Mouse (Mus musculus): ENCODE measurements around the gene Wwp2. TPM values are rescaled to one million over a fixed set of nuclear protein-coding genes. Genes with fewer than 3 reads are reported as not detected.

The Wwp2 gene
- polyA plus RNA-seq, 1 experiment, result 146 TPM

DNA sequence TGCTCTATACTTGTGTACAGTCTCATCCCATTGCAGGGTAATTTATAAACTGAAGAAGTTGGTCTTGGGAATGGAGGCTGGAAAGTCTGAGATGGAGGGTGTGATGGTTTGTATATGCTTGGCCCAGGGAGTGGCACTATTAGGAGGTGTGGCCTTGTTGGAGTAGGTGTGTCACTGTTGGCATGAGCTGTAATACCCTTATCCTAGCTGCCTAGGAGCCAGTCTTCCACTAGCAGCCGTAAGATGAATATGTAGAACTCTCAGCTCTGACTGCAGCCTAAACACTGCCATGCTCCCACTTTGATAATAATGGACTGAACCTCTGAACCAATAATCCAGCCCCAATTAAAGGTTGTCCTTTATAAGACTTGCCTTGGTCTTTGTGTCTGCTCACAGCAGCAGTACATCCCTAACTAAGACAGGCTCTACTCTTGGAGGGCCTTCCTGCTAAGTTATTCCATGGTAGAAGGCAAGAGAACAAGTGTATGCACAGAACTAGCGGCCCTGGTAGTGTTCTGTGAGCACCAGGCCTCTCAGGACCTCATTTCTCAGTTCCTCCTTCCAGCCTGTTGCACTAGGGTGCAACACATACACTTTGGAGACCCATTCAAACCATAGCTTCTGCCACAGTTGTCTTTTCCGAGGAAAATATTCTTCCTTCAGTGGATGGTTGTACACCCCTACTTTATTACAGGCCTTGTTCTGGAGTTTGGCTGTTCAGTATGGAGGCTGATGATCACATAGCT lies 3.9 kb downstream of the Wwp2 start:
- TF ChIP-seq CTCF (IDR thresholded peaks at IDR 0.05; ENCODE audit: insufficient read depth, low read depth, low read length), result no peak
- TF ChIP-seq POLR2A (IDR thresholded peaks at IDR 0.05; ENCODE audit: insufficient read depth, low read depth, low read length), result no peak
- Histone ChIP-seq H3K4me3 (ENCODE audit: insufficient read depth, low read depth, low read length) (no peak overlapping the region), H3K27ac (ENCODE audit: insufficient read depth, low read depth, low read length) (no peak overlapping the region), H3K4me1 (ENCODE audit: control insufficient read depth, insufficient read depth, low read length) (peaks cover 7% of the 10 kb centered on the region)
- 84% methylated on average over 3 of the region's 3 CpGs for WGBS

- Histone ChIP-seq H3K27ac (ENCODE audit: insufficient read depth, low read depth, low read length) (no peak overlapping the region), H3K4me3 (ENCODE audit: insufficient read depth, low read depth, low read length) (no peak overlapping the region), H3K4me1 (ENCODE audit: control insufficient read depth, insufficient read depth, low read length) (peaks cover 3% of the 10 kb centered on the region)
- 53% methylated on average over 3 of the region's 3 CpGs for WGBS
- TF ChIP-seq POLR2A (IDR thresholded peaks at IDR 0.05; ENCODE audit: insufficient read depth, low read depth, low read length), result no peak
- TF ChIP-seq CTCF (IDR thresholded peaks at IDR 0.05; ENCODE audit: insufficient read depth, low read depth, low read length), result no peak
Measured at GRCm38 (mm10) chr8:107444626-107445025, 8.5 kb downstream of the Wwp2 start.

- no peaks in the 10 kb centered on the region for H3K4me1 ChIP-seq (ENCODE audit: control insufficient read depth, insufficient read depth, low read length)
- no peak overlapping the region for H3K4me3 ChIP-seq (ENCODE audit: insufficient read depth, low read depth, low read length)
- no peak for TF ChIP-seq CTCF (IDR thresholded peaks at IDR 0.05; ENCODE audit: insufficient read depth, low read depth, low read length)
- no peak for TF ChIP-seq POLR2A (IDR thresholded peaks at IDR 0.05; ENCODE audit: insufficient read depth, low read depth, low read length)
- no peak overlapping the region for H3K27ac ChIP-seq (ENCODE audit: insufficient read depth, low read depth, low read length)
Measured at GRCm38 (mm10) chr8:107447713-107448112, 11.5 kb downstream of the Wwp2 start.

DNA sequence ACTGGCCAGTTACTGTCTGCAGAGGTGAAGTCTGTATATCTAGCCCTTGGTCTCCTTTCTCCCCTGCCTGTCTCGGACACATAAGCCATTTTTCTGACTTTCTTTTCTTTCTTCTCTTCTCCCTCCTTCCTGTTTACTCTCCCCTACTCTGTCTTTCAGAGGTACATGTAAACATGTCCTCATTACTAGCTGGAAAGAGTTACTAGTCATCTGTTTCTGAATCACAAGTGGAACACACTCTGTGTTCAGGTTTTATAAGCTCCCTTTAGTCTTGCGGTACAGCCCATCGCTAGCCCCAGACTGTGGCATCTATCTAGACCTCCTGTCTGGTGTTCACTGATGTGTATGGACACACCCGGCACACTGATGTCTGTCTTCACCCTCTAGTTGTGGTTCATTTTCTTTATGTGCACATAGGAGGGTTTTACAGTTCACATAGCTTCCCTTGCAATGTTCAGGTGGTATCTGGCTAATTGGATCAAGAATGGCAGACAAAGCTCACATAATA lies 12.3 kb downstream of the Wwp2 start:
- TF ChIP-seq CTCF (IDR thresholded peaks at IDR 0.05; ENCODE audit: insufficient read depth, low read depth, low read length) (no peak), POLR2A (IDR thresholded peaks at IDR 0.05; ENCODE audit: insufficient read depth, low read depth, low read length) (no peak)
- Histone ChIP-seq H3K4me3 (ENCODE audit: insufficient read depth, low read depth, low read length) (no peak overlapping the region), H3K4me1 (ENCODE audit: control insufficient read depth, insufficient read depth, low read length) (no peaks in the 10 kb centered on the region), H3K27ac (ENCODE audit: insufficient read depth, low read depth, low read length) (no peak overlapping the region)
- WGBS, result 57% methylated on average over 4 of the region's 4 CpGs

DNA sequence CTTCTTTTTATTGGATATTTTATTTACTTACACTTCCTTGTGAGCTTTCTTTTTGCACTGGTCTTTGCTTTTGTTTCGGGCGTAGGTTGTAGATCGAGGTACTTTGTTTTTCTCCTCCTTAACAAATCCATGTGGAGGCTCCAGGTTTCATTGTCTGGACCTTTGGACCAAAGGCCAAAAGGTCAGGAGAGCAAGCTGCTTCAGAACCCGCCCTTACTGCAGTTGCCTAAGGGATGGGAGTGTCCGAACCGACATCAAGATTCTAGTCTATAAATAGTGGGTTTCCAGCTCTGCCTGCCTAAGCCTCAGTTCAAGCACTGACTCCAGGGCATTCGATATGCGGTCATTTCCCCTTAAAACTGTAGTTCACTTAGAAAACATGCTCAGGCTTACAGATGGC lies 13.0 kb downstream of the Wwp2 start:
- WGBS, result 46% methylated on average over 8 of the region's 8 CpGs
- TF ChIP-seq POLR2A (IDR thresholded peaks at IDR 0.05; ENCODE audit: insufficient read depth, low read depth, low read length), result no peak
- TF ChIP-seq CTCF (IDR thresholded peaks at IDR 0.05; ENCODE audit: insufficient read depth, low read depth, low read length), result no peak
- H3K4me3 ChIP-seq (ENCODE audit: insufficient read depth, low read depth, low read length), result no peak overlapping the region
- H3K27ac ChIP-seq (ENCODE audit: insufficient read depth, low read depth, low read length), result no peak overlapping the region
- no peaks in the 10 kb centered on the region for H3K4me1 ChIP-seq (ENCODE audit: control insufficient read depth, insufficient read depth, low read length)

GRCm38 (mm10) chr8:107449655-107450054 lies 13.5 kb downstream of the Wwp2 start:
- TF ChIP-seq CTCF (IDR thresholded peaks at IDR 0.05; ENCODE audit: insufficient read depth, low read depth, low read length), result no peak
- no peak for TF ChIP-seq POLR2A (IDR thresholded peaks at IDR 0.05; ENCODE audit: insufficient read depth, low read depth, low read length)
- WGBS, result 71% methylated on average over 6 of the region's 6 CpGs
- no peak overlapping the region for H3K27ac ChIP-seq (ENCODE audit: insufficient read depth, low read depth, low read length)

GRCm38 (mm10) chr8:107451414-107452066 lies 15.4 kb downstream of the Wwp2 start:
- no peak overlapping the region for H3K4me3 ChIP-seq (ENCODE audit: insufficient read depth, low read depth, low read length)
- no peaks in the 10 kb centered on the region for H3K4me1 ChIP-seq (ENCODE audit: control insufficient read depth, insufficient read depth, low read length)
- no peak overlapping the region for H3K27ac ChIP-seq (ENCODE audit: insufficient read depth, low read depth, low read length)
- 85% methylated on average over 13 of the region's 13 CpGs for WGBS
- TF ChIP-seq CTCF (IDR thresholded peaks at IDR 0.05; ENCODE audit: insufficient read depth, low read depth, low read length), result no peak
- no peak for TF ChIP-seq POLR2A (IDR thresholded peaks at IDR 0.05; ENCODE audit: insufficient read depth, low read depth, low read length)

More at GRCm38 (mm10) chr8:107449655-107450054, 13.5 kb downstream of the Wwp2 start:
- Histone ChIP-seq H3K4me1 (ENCODE audit: control insufficient read depth, insufficient read depth, low read length) (no peaks in the 10 kb centered on the region), H3K4me3 (ENCODE audit: insufficient read depth, low read depth, low read length) (no peak overlapping the region)

- H3K4me3 ChIP-seq (ENCODE audit: insufficient read depth, low read depth, low read length), result no peak overlapping the region
- TF ChIP-seq POLR2A (IDR thresholded peaks at IDR 0.05; ENCODE audit: insufficient read depth, low read depth, low read length) (no peak), CTCF (IDR thresholded peaks at IDR 0.05; ENCODE audit: insufficient read depth, low read depth, low read length) (no peak)
- 92% methylated on average over 11 of the region's 11 CpGs for WGBS
- peaks cover 3% of the 10 kb centered on the region; the same call in 1 of the 2 replicates for H3K4me1 ChIP-seq (ENCODE audit: control insufficient read depth, insufficient read depth, low read length)
- no peak overlapping the region for H3K27ac ChIP-seq (ENCODE audit: insufficient read depth, low read depth, low read length)
Measured at GRCm38 (mm10) chr8:107453386-107453785, 17.2 kb downstream of the Wwp2 start.

DNA sequence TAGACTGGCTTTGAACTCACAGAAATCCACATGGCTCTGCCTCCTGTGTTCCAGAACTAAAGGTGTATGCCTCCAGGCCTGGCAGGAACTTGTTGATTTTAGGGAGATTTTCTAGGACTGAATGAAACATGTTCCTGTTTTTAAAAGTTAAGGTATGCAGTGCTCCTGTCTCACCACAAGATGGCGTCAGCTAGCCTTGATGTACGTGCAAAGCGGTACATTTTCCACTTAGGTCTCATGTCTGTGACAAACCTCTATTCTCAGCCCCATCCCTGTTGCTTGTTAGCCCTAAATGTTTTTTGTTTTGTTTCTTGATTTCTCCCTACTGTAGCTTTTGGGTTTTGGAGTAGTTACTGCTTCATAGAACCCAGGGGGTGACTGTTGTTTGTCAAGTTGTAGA lies 19.1 kb downstream of the Wwp2 start:
- whole genome bisulfite sequencing, result 3% methylated on average over 3 of the region's 3 CpGs
- TF ChIP-seq CTCF (IDR thresholded peaks at IDR 0.05; ENCODE audit: insufficient read depth, low read depth, low read length) (no peak), POLR2A (IDR thresholded peaks at IDR 0.05; ENCODE audit: insufficient read depth, low read depth, low read length) (no peak)

More for the DNA sequence above, 19.1 kb downstream of the Wwp2 start:
- Histone ChIP-seq H3K4me3 (ENCODE audit: insufficient read depth, low read depth, low read length) (no peak overlapping the region), H3K4me1 (ENCODE audit: control insufficient read depth, insufficient read depth, low read length) (peaks cover 3% of the 10 kb centered on the region; the same call in 1 of the 2 replicates), H3K27ac (ENCODE audit: insufficient read depth, low read depth, low read length) (no peak overlapping the region)
